Mouse (Mus musculus): ENCODE data around the gene Serpina9. TPM values are rescaled to one million over a fixed set of nuclear protein-coding genes. Genes with fewer than 3 reads are reported as not detected.

The Serpina9 gene
- polyA plus RNA-seq (2014; fragmentation: Nextera tagmentation; extraction: Ambion mirVana): 0.04 TPM in 1 of 2 replicates, not detected in the other

DNA sequence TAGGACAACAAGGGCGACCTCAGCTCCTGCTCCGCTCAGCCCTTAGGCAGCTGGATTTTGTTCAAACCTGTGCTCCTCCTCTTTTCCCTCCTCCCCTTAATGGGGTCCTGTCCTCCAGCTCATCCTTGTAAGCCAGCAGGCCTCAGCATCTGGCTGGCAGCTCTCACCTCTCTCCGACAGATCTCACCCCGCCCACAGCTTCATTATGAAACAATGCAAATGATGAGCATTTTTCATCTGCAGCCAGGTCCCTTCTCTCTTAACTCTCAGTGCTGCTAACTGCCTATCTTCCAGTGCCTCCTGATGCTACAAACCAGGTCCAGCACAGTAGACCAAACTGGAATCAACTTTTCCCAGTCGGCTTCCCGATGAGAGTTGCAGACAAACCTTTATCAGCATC, at the start of gene Serpina9:
Gene Serpina9 (minus strand): TSS at position 136 of the 400 bp plus-strand sequence.
- Histone ChIP-seq H3K4me3 (ENCODE audit: low read depth, low read length) (no peak within 1 kb of the TSS), H3K4me2 (ENCODE audit: low read length) (no peak within 1 kb of the TSS), H3K27ac (ENCODE audit: low read depth) (no peak within 1 kb of the TSS), H3K9ac (ENCODE audit: low read length) (no peak within 1 kb of the TSS), H3K4me1 (replicated peaks; ENCODE audit: control insufficient read depth, insufficient read depth, low read length) (no peaks in the 10 kb centered on the region), H3K36me3 (ENCODE audit: control insufficient read depth, insufficient read depth, low read length) (no peaks in the 10 kb centered on the region), H3K9me3 (ENCODE audit: control insufficient read depth, low read length) (peaks cover 6% of the 10 kb centered on the region; the same call in 1 of the 2 replicates), H3K27me3 (replicated peaks; ENCODE audit: control insufficient read depth, insufficient read depth, low read length) (no peaks in the 10 kb centered on the region)
- ATAC-seq (replicated peaks; ENCODE audit: low FRiP score, low TSS enrichment, low read depth) (no peak), DNase-seq (ENCODE audit: low spot score) (no peak)
- WGBS: 75% methylated on average over 6 of the region's 6 CpGs

GRCm38 (mm10) chr12:104061862-104062261, 48.3 kb upstream of the Serpina9 start:
- no peak overlapping the region for H3K4me3 ChIP-seq (ENCODE audit: low read depth, low read length)

DNA sequence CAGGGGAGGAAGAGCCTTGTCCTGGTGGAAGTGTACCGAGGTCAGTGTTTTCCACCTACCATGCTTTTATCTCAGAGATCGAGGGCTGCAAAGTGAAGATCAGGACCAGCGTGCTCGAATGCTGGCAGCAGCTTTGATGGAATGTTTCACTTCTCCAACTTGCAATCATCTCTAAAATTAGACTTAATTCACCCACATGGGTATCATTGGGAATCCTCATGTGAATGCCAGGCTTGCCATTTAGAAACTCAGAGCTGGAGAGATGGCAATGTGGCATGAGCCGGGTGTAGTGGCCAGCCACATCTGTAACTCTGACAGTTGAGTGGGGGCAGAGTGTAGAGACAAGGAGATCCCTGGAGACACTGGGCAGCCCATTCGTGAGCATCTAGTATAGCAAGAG, 46.6 kb upstream of the Serpina9 start:
- H3K4me3 ChIP-seq (ENCODE audit: low read depth, low read length): no peak overlapping the region
- H3K4me1 ChIP-seq (replicated peaks; ENCODE audit: control insufficient read depth, insufficient read depth, low read length): no peaks in the 10 kb centered on the region
- ATAC-seq (replicated peaks; ENCODE audit: low FRiP score, low TSS enrichment, low read depth) (no peak), DNase-seq (ENCODE audit: low spot score) (no peak)
- H3K36me3 ChIP-seq (ENCODE audit: control insufficient read depth, insufficient read depth, low read length): no peaks in the 10 kb centered on the region
- 79% methylated on average over 6 of the region's 6 CpGs for WGBS
- H3K4me2 ChIP-seq (ENCODE audit: low read length): no peak overlapping the region
- H3K9ac ChIP-seq (ENCODE audit: low read length): no peak overlapping the region
- H3K27ac ChIP-seq (ENCODE audit: low read depth): no peak overlapping the region
- H3K27me3 ChIP-seq (replicated peaks; ENCODE audit: control insufficient read depth, insufficient read depth, low read length): no peaks in the 10 kb centered on the region
- no peaks in the 10 kb centered on the region for H3K9me3 ChIP-seq (ENCODE audit: control insufficient read depth, low read length)

More at GRCm38 (mm10) chr12:104061862-104062261, 48.3 kb upstream of the Serpina9 start:
- Histone ChIP-seq H3K36me3 (ENCODE audit: control insufficient read depth, insufficient read depth, low read length) (no peaks in the 10 kb centered on the region), H3K27ac (ENCODE audit: low read depth) (no peak overlapping the region), H3K4me2 (ENCODE audit: low read length) (no peak overlapping the region), H3K9me3 (ENCODE audit: control insufficient read depth, low read length) (no peaks in the 10 kb centered on the region), H3K4me1 (replicated peaks; ENCODE audit: control insufficient read depth, insufficient read depth, low read length) (no peaks in the 10 kb centered on the region), H3K27me3 (replicated peaks; ENCODE audit: control insufficient read depth, insufficient read depth, low read length) (no peaks in the 10 kb centered on the region), H3K9ac (ENCODE audit: low read length) (no peak overlapping the region)
- 37% methylated on average over 2 of the region's 2 CpGs for WGBS
- DNase-seq (ENCODE audit: low spot score) (no peak), ATAC-seq (replicated peaks; ENCODE audit: low FRiP score, low TSS enrichment, low read depth) (no peak)

GRCm38 (mm10) chr12:104057531-104057930, 44.0 kb upstream of the Serpina9 start:
- no peak overlapping the region for H3K9ac ChIP-seq (ENCODE audit: low read length)
- no peak overlapping the region for H3K4me3 ChIP-seq (ENCODE audit: low read depth, low read length)
- DNase-seq (ENCODE audit: low spot score) (no peak), ATAC-seq (replicated peaks; ENCODE audit: low FRiP score, low TSS enrichment, low read depth) (no peak)
- WGBS: 88% methylated on average over 7 of the region's 7 CpGs
- no peaks in the 10 kb centered on the region for H3K4me1 ChIP-seq (replicated peaks; ENCODE audit: control insufficient read depth, insufficient read depth, low read length)
- H3K4me2 ChIP-seq (ENCODE audit: low read length): no peak overlapping the region
- H3K36me3 ChIP-seq (ENCODE audit: control insufficient read depth, insufficient read depth, low read length): no peaks in the 10 kb centered on the region
- H3K9me3 ChIP-seq (ENCODE audit: control insufficient read depth, low read length): no peaks in the 10 kb centered on the region
- H3K27me3 ChIP-seq (replicated peaks; ENCODE audit: control insufficient read depth, insufficient read depth, low read length): no peaks in the 10 kb centered on the region
- no peak overlapping the region for H3K27ac ChIP-seq (ENCODE audit: low read depth)

DNA sequence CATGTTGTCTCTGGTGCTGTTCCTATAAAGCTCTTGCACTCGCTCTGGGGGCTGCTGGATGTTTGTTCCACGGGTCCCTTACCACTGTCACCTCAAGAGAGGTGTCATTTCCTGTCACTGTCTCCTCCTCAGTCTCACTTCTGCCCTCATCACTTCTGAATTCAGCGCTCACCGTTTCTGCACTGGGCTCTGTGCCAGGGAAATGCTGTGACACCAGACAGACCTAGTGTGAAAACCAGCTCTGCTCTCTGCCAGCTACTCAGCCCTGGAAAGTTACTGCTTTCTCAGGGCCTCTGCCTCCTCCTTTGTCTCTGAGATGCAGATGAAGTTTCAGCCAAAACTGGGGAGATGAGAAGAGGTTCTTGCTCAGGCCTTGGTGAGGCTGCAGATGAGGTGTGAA, 43.5 kb upstream of the Serpina9 start:
- Histone ChIP-seq H3K4me2 (ENCODE audit: low read length) (no peak overlapping the region), H3K4me3 (ENCODE audit: low read depth, low read length) (no peak overlapping the region), H3K9ac (ENCODE audit: low read length) (no peak overlapping the region), H3K4me1 (replicated peaks; ENCODE audit: control insufficient read depth, insufficient read depth, low read length) (no peaks in the 10 kb centered on the region), H3K27ac (ENCODE audit: low read depth) (no peak overlapping the region), H3K36me3 (ENCODE audit: control insufficient read depth, insufficient read depth, low read length) (no peaks in the 10 kb centered on the region), H3K27me3 (replicated peaks; ENCODE audit: control insufficient read depth, insufficient read depth, low read length) (no peaks in the 10 kb centered on the region), H3K9me3 (ENCODE audit: control insufficient read depth, low read length) (no peaks in the 10 kb centered on the region)
- ATAC-seq (replicated peaks; ENCODE audit: low FRiP score, low TSS enrichment, low read depth): no peak
- WGBS: 25% methylated on average over 4 of the region's 4 CpGs
- DNase-seq (ENCODE audit: low spot score): no peak

DNA sequence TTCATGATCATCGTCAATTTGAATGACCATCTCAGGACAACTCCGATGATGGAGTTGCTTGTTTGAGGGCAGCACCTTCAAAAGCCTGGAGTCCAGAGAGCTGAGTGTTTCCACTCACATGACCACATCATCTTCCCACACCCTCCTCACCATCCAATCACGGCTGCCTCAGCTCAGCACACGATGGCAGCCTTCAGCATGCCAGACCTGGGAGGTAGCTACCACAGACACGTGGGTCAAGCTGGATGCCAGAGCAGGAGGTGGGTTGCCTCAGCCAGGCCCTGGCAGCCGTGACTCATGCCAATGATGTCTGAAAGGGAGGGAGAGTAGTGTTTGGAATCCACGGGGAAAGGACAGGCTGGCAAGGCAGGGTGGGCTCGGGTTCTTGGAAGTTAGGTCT, 42.2 kb upstream of the Serpina9 start:
- 76% methylated on average over 8 of the region's 8 CpGs for WGBS
- Histone ChIP-seq H3K27me3 (replicated peaks; ENCODE audit: control insufficient read depth, insufficient read depth, low read length) (no peaks in the 10 kb centered on the region), H3K27ac (ENCODE audit: low read depth) (no peak overlapping the region), H3K4me2 (ENCODE audit: low read length) (no peak overlapping the region), H3K4me3 (ENCODE audit: low read depth, low read length) (no peak overlapping the region), H3K4me1 (replicated peaks; ENCODE audit: control insufficient read depth, insufficient read depth, low read length) (no peaks in the 10 kb centered on the region), H3K36me3 (ENCODE audit: control insufficient read depth, insufficient read depth, low read length) (no peaks in the 10 kb centered on the region), H3K9ac (ENCODE audit: low read length) (no peak overlapping the region), H3K9me3 (ENCODE audit: control insufficient read depth, low read length) (no peaks in the 10 kb centered on the region)
- no peak for DNase-seq (ENCODE audit: low spot score)
- no peak for ATAC-seq (replicated peaks; ENCODE audit: low FRiP score, low TSS enrichment, low read depth)

GRCm38 (mm10) chr12:104053995-104054394, 40.4 kb upstream of the Serpina9 start:
- no peaks in the 10 kb centered on the region for H3K27me3 ChIP-seq (replicated peaks; ENCODE audit: control insufficient read depth, insufficient read depth, low read length)
- no peak for DNase-seq (ENCODE audit: low spot score)
- H3K9me3 ChIP-seq (ENCODE audit: control insufficient read depth, low read length): no peaks in the 10 kb centered on the region
- no peak overlapping the region for H3K27ac ChIP-seq (ENCODE audit: low read depth)
- 53% methylated on average over 1 of the region's 1 CpGs for WGBS
- no peak overlapping the region for H3K4me3 ChIP-seq (ENCODE audit: low read depth, low read length)
- H3K36me3 ChIP-seq (ENCODE audit: control insufficient read depth, insufficient read depth, low read length): no peaks in the 10 kb centered on the region
- H3K9ac ChIP-seq (ENCODE audit: low read length): no peak overlapping the region
- H3K4me1 ChIP-seq (replicated peaks; ENCODE audit: control insufficient read depth, insufficient read depth, low read length): no peaks in the 10 kb centered on the region
- H3K4me2 ChIP-seq (ENCODE audit: low read length): no peak overlapping the region
- no peak for ATAC-seq (replicated peaks; ENCODE audit: low FRiP score, low TSS enrichment, low read depth)

GRCm38 (mm10) chr12:104045713-104046112, 32.2 kb upstream of the Serpina9 start:
- WGBS: 64% methylated on average over 8 of the region's 8 CpGs
- H3K4me3 ChIP-seq (ENCODE audit: low read depth, low read length): no peak overlapping the region
- ATAC-seq (replicated peaks; ENCODE audit: low FRiP score, low TSS enrichment, low read depth) (no peak), DNase-seq (ENCODE audit: low spot score) (no peak)
- no peaks in the 10 kb centered on the region for H3K27me3 ChIP-seq (replicated peaks; ENCODE audit: control insufficient read depth, insufficient read depth, low read length)
- H3K9ac ChIP-seq (ENCODE audit: low read length): no peak overlapping the region
- no peaks in the 10 kb centered on the region for H3K36me3 ChIP-seq (ENCODE audit: control insufficient read depth, insufficient read depth, low read length)
- no peaks in the 10 kb centered on the region for H3K4me1 ChIP-seq (replicated peaks; ENCODE audit: control insufficient read depth, insufficient read depth, low read length)
- no peak overlapping the region for H3K27ac ChIP-seq (ENCODE audit: low read depth)
- H3K9me3 ChIP-seq (ENCODE audit: control insufficient read depth, low read length): no peaks in the 10 kb centered on the region
- H3K4me2 ChIP-seq (ENCODE audit: low read length): no peak overlapping the region

GRCm38 (mm10) chr12:104044343-104044742, 30.8 kb upstream of the Serpina9 start, which contains the start of gene Serpina12:
TSS of gene Serpina12 (minus strand) at chr12:104044443.
- Histone ChIP-seq H3K27ac (ENCODE audit: low read depth) (no peak within 1 kb of the TSS), H3K4me2 (ENCODE audit: low read length) (no peak within 1 kb of the TSS), H3K9ac (ENCODE audit: low read length) (no peak within 1 kb of the TSS), H3K4me1 (replicated peaks; ENCODE audit: control insufficient read depth, insufficient read depth, low read length) (no peaks in the 10 kb centered on the region), H3K4me3 (ENCODE audit: low read depth, low read length) (no peak within 1 kb of the TSS), H3K9me3 (ENCODE audit: control insufficient read depth, low read length) (no peaks in the 10 kb centered on the region), H3K36me3 (ENCODE audit: control insufficient read depth, insufficient read depth, low read length) (no peaks in the 10 kb centered on the region), H3K27me3 (replicated peaks; ENCODE audit: control insufficient read depth, insufficient read depth, low read length) (no peaks in the 10 kb centered on the region)
- ATAC-seq (replicated peaks; ENCODE audit: low FRiP score, low TSS enrichment, low read depth): no peak
- WGBS: 82% methylated on average over 7 of the region's 7 CpGs
- no peak for DNase-seq (ENCODE audit: low spot score)
